22 mouse cellular contexts compared by ENCODE assay signal in the genomic region with DNA sequence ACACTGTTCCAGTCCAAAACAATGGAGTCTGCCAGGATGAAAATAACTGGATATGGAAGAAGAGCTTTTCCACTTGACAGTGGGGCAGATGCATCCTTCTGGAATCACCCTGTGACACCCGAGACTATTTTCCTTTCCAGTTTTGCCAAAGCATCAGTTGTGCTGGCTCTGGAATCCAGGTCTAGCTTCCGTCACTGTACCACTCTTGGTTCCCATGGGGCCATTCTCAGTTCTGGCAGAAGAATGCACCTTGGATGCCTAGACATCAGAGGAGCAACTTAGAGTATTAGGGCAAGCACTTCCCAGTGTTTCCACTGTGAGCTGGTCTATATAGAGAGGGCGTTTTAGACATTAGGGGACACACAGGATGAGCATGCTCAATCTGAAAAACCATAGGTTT.
A peak's percentile ranks its signal among the peaks of the same experiment; 100 is the strongest.
DNase-seq lines count a peak whose midpoint lies in the region; ATAC-seq and TF ChIP-seq lines count a peak whose summit lies in the region.
"Had no signal": no experiment of that assay in that cellular context is flagged by ENCODE, and none has a peak within 500 bp of the region (broad histone marks: within the 10 kb centered on the region; RNA-seq: fewer than 3 reads in every experiment).

No protein-coding gene starts in this region.

- no peak for ATAC-seq in neural tube, embryonic 13.5 days (ENCODE audit: low read depth)
- ATAC-seq: CD4-positive, CD25-positive, alpha-beta regulatory T cell, adult 4 months; intestine, embryonic 15.5 days had no signal

- H3K27me3 ChIP-seq in neural tube, embryonic 13.5 days = no peaks in the 10 kb centered on the region
- H3K27me3 ChIP-seq: embryonic facial prominence, embryonic 12.5 days; embryonic facial prominence, embryonic 15.5 days; forebrain, embryonic 12.5 days; forebrain, embryonic 15.5 days; heart, embryonic 12.5 days; heart, embryonic 15.5 days; hindbrain, embryonic 13.5 days; intestine, embryonic 15.5 days had no signal

- no peak overlapping the region for H3K9ac ChIP-seq in neural tube, embryonic 13.5 days
- H3K9ac ChIP-seq: embryonic facial prominence, embryonic 12.5 days; embryonic facial prominence, embryonic 15.5 days; forebrain, embryonic 12.5 days; forebrain, embryonic 15.5 days; heart, embryonic 12.5 days; heart, embryonic 15.5 days; hindbrain, embryonic 13.5 days; intestine, embryonic 15.5 days had no signal

- no peaks in the 10 kb centered on the region for H3K36me3 ChIP-seq in neural tube, embryonic 13.5 days
- H3K36me3 ChIP-seq: embryonic facial prominence, embryonic 12.5 days; embryonic facial prominence, embryonic 15.5 days; forebrain, embryonic 12.5 days; forebrain, embryonic 15.5 days; heart, embryonic 12.5 days; heart, embryonic 15.5 days; hindbrain, embryonic 13.5 days; intestine, embryonic 15.5 days had no signal

- H3K4me2 ChIP-seq in neural tube, embryonic 13.5 days = no peak overlapping the region
- H3K4me2 ChIP-seq: embryonic facial prominence, embryonic 12.5 days; embryonic facial prominence, embryonic 15.5 days; forebrain, embryonic 12.5 days; forebrain, embryonic 15.5 days; heart, embryonic 12.5 days; heart, embryonic 15.5 days; hindbrain, embryonic 13.5 days; intestine, embryonic 15.5 days had no signal

- H3K9me3 ChIP-seq in neural tube, embryonic 13.5 days = 0 out of 2 replicates have a peak, but pooled peaks cover 4% of the 10 kb centered on the region
- H3K9me3 ChIP-seq: embryonic facial prominence, embryonic 12.5 days; embryonic facial prominence, embryonic 15.5 days; forebrain, embryonic 12.5 days; forebrain, embryonic 15.5 days; heart, embryonic 15.5 days; hindbrain, embryonic 13.5 days; intestine, embryonic 15.5 days had no signal

- no peak overlapping the region for H3K4me3 ChIP-seq in layer of hippocampus, adult 2 months
- H3K4me3 ChIP-seq in neural tube, embryonic 13.5 days = no peak overlapping the region
- H3K4me3 ChIP-seq: embryonic facial prominence, embryonic 12.5 days; embryonic facial prominence, embryonic 15.5 days; forebrain, embryonic 12.5 days; forebrain, embryonic 15.5 days; heart, embryonic 12.5 days; heart, embryonic 15.5 days; hindbrain, embryonic 10.5 days; hindbrain, embryonic 13.5 days; intestine, embryonic 15.5 days had no signal

- peak overlapping the region; percentile 88 for H3K27ac ChIP-seq in layer of hippocampus, adult 2 months
- H3K27ac ChIP-seq in neural tube, embryonic 13.5 days (replicated peaks) = peak overlapping the region; percentile 9; the same call in 1 of the 2 replicates
- H3K27ac ChIP-seq: embryonic facial prominence, embryonic 12.5 days; embryonic facial prominence, embryonic 15.5 days; forebrain, embryonic 12.5 days; forebrain, embryonic 15.5 days; heart, embryonic 15.5 days; intestine, embryonic 15.5 days had no signal

- 69% methylated on average over 3 of the region's 3 CpGs for WGBS in neural tube, embryonic 13.5 days

- no peak for TF ChIP-seq CTCF in layer of hippocampus, adult 2 months (conservative IDR thresholded peaks at IDR 0.05)

- peaks cover 54% of the 10 kb centered on the region for H3K4me1 ChIP-seq in neural tube, embryonic 13.5 days (replicated peaks)

- DNase-seq in cerebellum, postnatal 10 days = peak; percentile 65 to 69
- no peak for DNase-seq in cerebellum, postnatal 36 days
- no peak for DNase-seq in layer of hippocampus, adult 2 months (ENCODE audit: low spot score in 2 of 2)
- no peak for DNase-seq in layer of hippocampus, postnatal 36 days
- no peak for DNase-seq in neural tube, embryonic 10.5 days (ENCODE audit: extremely low spot score, low spot score)
- DNase-seq: adrenal gland, adult 2 months; cerebellum, adult 11 months; gastrocnemius, postnatal 10 days; gastrocnemius, postnatal 36 days; heart, postnatal 10 days; heart, postnatal 36 days had no signal

Comparison
In these comparisons a context has a peak if more than half of its experiments do, and no peak if none do; other contexts are left out.
1. DNase-seq: peak in cerebellum, postnatal 10 days (2 of 2); none in cerebellum, postnatal 36 days (0 of 2), layer of hippocampus, adult 2 months (0 of 2), layer of hippocampus, postnatal 36 days (0 of 2) and neural tube, embryonic 10.5 days (single experiment).